Comparison of ENCODE assay signal across 9 mouse cellular contexts in the genomic region with DNA sequence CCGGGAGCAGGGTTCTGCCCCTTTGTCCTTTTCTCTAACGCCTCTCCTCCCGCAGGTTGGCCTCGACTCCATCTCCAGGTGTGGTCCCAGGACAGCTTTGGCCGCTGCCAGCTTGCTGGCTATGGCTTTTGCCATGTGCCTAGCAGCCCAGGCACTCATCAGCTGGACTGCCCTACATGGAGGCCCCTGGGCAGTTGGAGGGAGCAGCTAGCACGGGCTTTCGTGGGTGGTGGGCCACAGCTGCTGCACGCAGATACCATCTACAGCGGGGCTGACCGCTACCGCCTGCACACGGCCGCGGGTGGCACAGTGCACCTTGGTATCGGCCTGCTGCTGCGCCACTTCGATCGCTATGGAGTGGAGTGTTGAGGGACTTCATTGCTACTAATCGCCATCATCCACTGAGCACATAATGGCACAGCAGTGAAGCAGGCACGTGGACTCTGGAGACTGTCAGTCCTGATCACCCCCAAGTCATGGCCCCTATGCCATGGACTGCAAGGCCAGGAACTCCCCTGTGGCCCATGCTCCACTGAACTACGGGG. TPM values are rescaled to one million over a fixed set of nuclear protein-coding genes. Genes with fewer than 3 reads are reported as not detected.
A peak's percentile ranks its signal among the peaks of the same experiment; 100 is the strongest.
DNase-seq lines count a peak whose midpoint lies in the region; ATAC-seq and TF ChIP-seq lines count a peak whose summit lies in the region.
"Had no signal": no experiment of that assay in that cellular context is flagged by ENCODE, and none has a peak within 500 bp of the region (broad histone marks: within the 10 kb centered on the region; RNA-seq: fewer than 3 reads in every experiment).

No protein-coding gene starts in this region.

- H3K9me3 ChIP-seq in midbrain, embryonic 10.5 days (replicated peaks): no peaks in the 10 kb centered on the region
- no peaks in the 10 kb centered on the region for H3K9me3 ChIP-seq in midbrain, embryonic 14.5 days (ENCODE audit: control insufficient read depth, low read length)
- no peaks in the 10 kb centered on the region for H3K9me3 ChIP-seq in hindbrain, embryonic 15.5 days
- H3K9me3 ChIP-seq in neural tube, embryonic 13.5 days: no peaks in the 10 kb centered on the region

- peaks cover 48% of the 10 kb centered on the region for H3K4me1 ChIP-seq in midbrain, embryonic 10.5 days
- H3K4me1 ChIP-seq in midbrain, embryonic 14.5 days (ENCODE audit: control insufficient read depth, insufficient read depth, low read length): peaks cover 38% of the 10 kb centered on the region
- H3K4me1 ChIP-seq in hindbrain, embryonic 15.5 days (replicated peaks): peaks cover 45% of the 10 kb centered on the region
- peaks cover 56% of the 10 kb centered on the region for H3K4me1 ChIP-seq in neural tube, embryonic 13.5 days (replicated peaks)

- no peak for ATAC-seq in midbrain, embryonic 14.5 days (ENCODE audit: low FRiP score, low TSS enrichment)
- ATAC-seq in hindbrain, embryonic 15.5 days (ENCODE audit: low FRiP score, low read depth): no peak
- ATAC-seq in neural tube, embryonic 13.5 days (ENCODE audit: low read depth): no peak

- peak overlapping the region; percentile 90 for H3K27ac ChIP-seq in gastrocnemius, adult 2 months
- no peak overlapping the region for H3K27ac ChIP-seq in midbrain, embryonic 10.5 days (replicated peaks)
- no peak overlapping the region for H3K27ac ChIP-seq in midbrain, embryonic 14.5 days (replicated peaks; ENCODE audit: low read depth, low read length)
- H3K27ac ChIP-seq in hindbrain, embryonic 15.5 days (replicated peaks): no peak overlapping the region
- no peak overlapping the region for H3K27ac ChIP-seq in neural tube, embryonic 13.5 days (replicated peaks)
- H3K27ac ChIP-seq in left cerebral cortex, adult 2 months: no peak overlapping the region

- no peak for DNase-seq in gastrocnemius, adult 2 months
- DNase-seq in gastrocnemius, postnatal 36 days: no peak
- DNase-seq in midbrain, embryonic 10.5 days (ENCODE audit: low spot score): no peak
- no peak for DNase-seq in midbrain, embryonic 14.5 days
- no peak for DNase-seq in left cerebral cortex, adult 2 months (ENCODE audit: extremely low spot score in 1 of 2, low spot score in 2 of 2)
- no peak for DNase-seq in left cerebral cortex, adult 8-10 months (ENCODE audit: low spot score in 2 of 2)

- no peak overlapping the region for H3K4me2 ChIP-seq in midbrain, embryonic 14.5 days (ENCODE audit: low read length)
- no peak overlapping the region for H3K4me2 ChIP-seq in hindbrain, embryonic 15.5 days
- peak overlapping the region; percentile 59 for H3K4me2 ChIP-seq in neural tube, embryonic 13.5 days

- no peak overlapping the region for H3K9ac ChIP-seq in midbrain, embryonic 14.5 days (replicated peaks; ENCODE audit: low read length)
- H3K9ac ChIP-seq in hindbrain, embryonic 15.5 days: no peak overlapping the region
- no peak overlapping the region for H3K9ac ChIP-seq in neural tube, embryonic 13.5 days

- H3K27me3 ChIP-seq in midbrain, embryonic 10.5 days (ENCODE audit: low read depth, poor library complexity, severe bottlenecking): peaks cover 66% of the 10 kb centered on the region
- H3K27me3 ChIP-seq in midbrain, embryonic 14.5 days (ENCODE audit: control insufficient read depth, insufficient read depth, low read length): peaks cover 53% of the 10 kb centered on the region
- peaks cover 58% of the 10 kb centered on the region for H3K27me3 ChIP-seq in hindbrain, embryonic 15.5 days
- peaks cover 65% of the 10 kb centered on the region for H3K27me3 ChIP-seq in neural tube, embryonic 13.5 days

- H3K4me3 ChIP-seq in gastrocnemius, adult 2 months: peak overlapping the region; percentile 82
- H3K4me3 ChIP-seq in midbrain, embryonic 10.5 days: peak overlapping the region; percentile 63; the same call in 1 of the 2 replicates
- no peak overlapping the region for H3K4me3 ChIP-seq in midbrain, embryonic 14.5 days (replicated peaks; ENCODE audit: low read depth, low read length)
- H3K4me3 ChIP-seq in hindbrain, embryonic 15.5 days: peak overlapping the region; percentile 40; the same call in 1 of the 2 replicates
- peak overlapping the region; percentile 44; the same call in 1 of the 2 replicates for H3K4me3 ChIP-seq in neural tube, embryonic 13.5 days
- no peak overlapping the region for H3K4me3 ChIP-seq in left cerebral cortex, adult 2 months

- H3K36me3 ChIP-seq in midbrain, embryonic 10.5 days: peaks cover 14% of the 10 kb centered on the region; the same call in 1 of the 2 replicates
- no peaks in the 10 kb centered on the region for H3K36me3 ChIP-seq in midbrain, embryonic 14.5 days (ENCODE audit: control insufficient read depth, insufficient read depth, low read length)
- no peaks in the 10 kb centered on the region for H3K36me3 ChIP-seq in hindbrain, embryonic 15.5 days
- H3K36me3 ChIP-seq in neural tube, embryonic 13.5 days: no peaks in the 10 kb centered on the region

- TF ChIP-seq CTCF in gastrocnemius, adult 2 months (IDR thresholded peaks at IDR 0.05): no peak
- no peak for TF ChIP-seq CTCF in left cerebral cortex, adult 2 months (IDR thresholded peaks at IDR 0.05)

- 72% methylated on average over 21 of the region's 21 CpGs for WGBS in midbrain, embryonic 10.5 days
- 69% methylated on average over 21 of the region's 21 CpGs for WGBS in midbrain, embryonic 14.5 days
- WGBS in hindbrain, embryonic 15.5 days: 70% methylated on average over 21 of the region's 21 CpGs
- 65% methylated on average over 21 of the region's 21 CpGs for WGBS in neural tube, embryonic 13.5 days

- intact Hi-C loops in gastrocnemius, adult 2 months (cut with DNase I): no loop called here
- intact Hi-C loops in gastrocnemius, postnatal 36 days (cut with DNase I): no loop called here
- intact Hi-C loops in left cerebral cortex, adult 2 months (cut with DNase I): no loop called here

RNA-seq across cellular contexts. Expression of a gene that starts 0.8 kb away (rescaled TPM):
- 1 to 10 TPM; 4.6 to 6.6 TPM for total RNA-seq in gastrocnemius, adult 2 months (2021)
- 1 to 10 TPM; 6.0 to 6.2 TPM for total RNA-seq in gastrocnemius, postnatal 36 days (2021)
- 0.98 and 1.7 TPM in 2 replicates for polyA plus RNA-seq in midbrain, embryonic 10.5 days (2016; fragmentation: Nextera tagmentation; extraction: Ambion mirVana)
- 0.67 and 1.1 TPM in 2 replicates for polyA plus RNA-seq in midbrain, embryonic 14.5 days (2014; fragmentation: Nextera tagmentation; extraction: Ambion mirVana)
- polyA plus RNA-seq in hindbrain, embryonic 15.5 days (2015; fragmentation: Nextera tagmentation; extraction: Ambion mirVana): 0.84 and 0.87 TPM in 2 replicates
- 1.2 and 2.1 TPM in 2 replicates for polyA plus RNA-seq in neural tube, embryonic 13.5 days (2015; fragmentation: Nextera tagmentation; extraction: Ambion mirVana)
- 10 to 100 TPM in 1 of 2 experiments, 1 to 10 TPM in 1; 7.3 to 10.7 TPM for total RNA-seq in left cerebral cortex, adult 2 months (2021)
- 10 to 100 TPM in 2 of 4 experiments, 1 to 10 TPM in 2; 6.1 to 19.9 (median 11.1) TPM for total RNA-seq in left cerebral cortex, adult 8-10 months (2022)

RNA-seq across cellular contexts. Expression of a gene that starts 5.4 kb away (rescaled TPM):
- total RNA-seq in gastrocnemius, adult 2 months (2021): 1 to 10 TPM; 8.7 to 9.7 TPM
- 1 to 10 TPM; 6.9 to 9.7 TPM for total RNA-seq in gastrocnemius, postnatal 36 days (2021)
- 38.9 TPM in 2 replicates for polyA plus RNA-seq in midbrain, embryonic 10.5 days (2016; fragmentation: Nextera tagmentation; extraction: Ambion mirVana)
- polyA plus RNA-seq in midbrain, embryonic 14.5 days (2014; fragmentation: Nextera tagmentation; extraction: Ambion mirVana): 44.3 and 47.9 TPM in 2 replicates
- 41.1 and 42.8 TPM in 2 replicates for polyA plus RNA-seq in hindbrain, embryonic 15.5 days (2015; fragmentation: Nextera tagmentation; extraction: Ambion mirVana)
- 33.6 and 42.6 TPM in 2 replicates for polyA plus RNA-seq in neural tube, embryonic 13.5 days (2015; fragmentation: Nextera tagmentation; extraction: Ambion mirVana)
- 10 to 100 TPM; 21.3 to 25.9 TPM for total RNA-seq in left cerebral cortex, adult 2 months (2021)
- total RNA-seq in left cerebral cortex, adult 8-10 months (2022): 10 to 100 TPM; 25.3 to 29.6 (median 28.6) TPM

RNA-seq across cellular contexts. Expression of a gene that starts 11.0 kb away (rescaled TPM):
- total RNA-seq in gastrocnemius, adult 2 months (2021): not detected
- total RNA-seq in gastrocnemius, postnatal 36 days (2021): not detected
- polyA plus RNA-seq in midbrain, embryonic 10.5 days (2016; fragmentation: Nextera tagmentation; extraction: Ambion mirVana): 2.7 and 3.2 TPM in 2 replicates
- polyA plus RNA-seq in midbrain, embryonic 14.5 days (2014; fragmentation: Nextera tagmentation; extraction: Ambion mirVana): 32.8 and 46.5 TPM in 2 replicates
- polyA plus RNA-seq in hindbrain, embryonic 15.5 days (2015; fragmentation: Nextera tagmentation; extraction: Ambion mirVana): 65.6 and 72.7 TPM in 2 replicates
- polyA plus RNA-seq in neural tube, embryonic 13.5 days (2015; fragmentation: Nextera tagmentation; extraction: Ambion mirVana): 13.1 and 14.3 TPM in 2 replicates
- total RNA-seq in left cerebral cortex, adult 2 months (2021): 10 to 100 TPM; 20.7 to 29.4 TPM
- 10 to 100 TPM; 27.1 to 37.7 (median 34.1) TPM for total RNA-seq in left cerebral cortex, adult 8-10 months (2022)
- total RNA-seq: hematopoietic stem cell, adult 5-6 weeks had no signal

RNA-seq across cellular contexts. Expression of a gene that starts 27.0 kb away (rescaled TPM):
- 10 to 100 TPM; 24.1 to 24.3 TPM for total RNA-seq in gastrocnemius, adult 2 months (2021)
- 10 to 100 TPM; 20.3 to 23.2 TPM for total RNA-seq in gastrocnemius, postnatal 36 days (2021)
- 65.0 and 81.4 TPM in 2 replicates for polyA plus RNA-seq in midbrain, embryonic 10.5 days (2016; fragmentation: Nextera tagmentation; extraction: Ambion mirVana)
- polyA plus RNA-seq in midbrain, embryonic 14.5 days (2014; fragmentation: Nextera tagmentation; extraction: Ambion mirVana): 38.3 and 41.3 TPM in 2 replicates
- polyA plus RNA-seq in hindbrain, embryonic 15.5 days (2015; fragmentation: Nextera tagmentation; extraction: Ambion mirVana): 39.3 and 41.8 TPM in 2 replicates
- 41.8 and 45.1 TPM in 2 replicates for polyA plus RNA-seq in neural tube, embryonic 13.5 days (2015; fragmentation: Nextera tagmentation; extraction: Ambion mirVana)
- total RNA-seq in left cerebral cortex, adult 2 months (2021): 10 to 100 TPM; 23.3 to 24.0 TPM
- total RNA-seq in left cerebral cortex, adult 8-10 months (2022): 10 to 100 TPM; 21.7 to 27.4 (median 26.7) TPM

RNA-seq across cellular contexts. Expression of a gene that starts 27.2 kb away (rescaled TPM):
- 100 to 1,000 TPM; 103 to 152 TPM for total RNA-seq in gastrocnemius, adult 2 months (2021)
- total RNA-seq in gastrocnemius, postnatal 36 days (2021): 100 to 1,000 TPM in 1 of 2 experiments, 10 to 100 TPM in 1; 97.3 to 106 TPM
- polyA plus RNA-seq in midbrain, embryonic 10.5 days (2016; fragmentation: Nextera tagmentation; extraction: Ambion mirVana): 45.2 and 48.2 TPM in 2 replicates
- 40.6 and 46.3 TPM in 2 replicates for polyA plus RNA-seq in midbrain, embryonic 14.5 days (2014; fragmentation: Nextera tagmentation; extraction: Ambion mirVana)
- 43.6 and 44.9 TPM in 2 replicates for polyA plus RNA-seq in hindbrain, embryonic 15.5 days (2015; fragmentation: Nextera tagmentation; extraction: Ambion mirVana)
- polyA plus RNA-seq in neural tube, embryonic 13.5 days (2015; fragmentation: Nextera tagmentation; extraction: Ambion mirVana): 45.9 and 50.7 TPM in 2 replicates
- total RNA-seq in left cerebral cortex, adult 2 months (2021): 10 to 100 TPM; 32.9 to 33.9 TPM
- 10 to 100 TPM; 36.1 to 40.8 (median 39.4) TPM for total RNA-seq in left cerebral cortex, adult 8-10 months (2022)

Comparison
In these comparisons a context has a peak if more than half of its experiments do, and no peak if none do; other contexts are left out.
1. H3K4me3 ChIP-seq: peak in gastrocnemius, adult 2 months (single experiment), midbrain, embryonic 10.5 days (single experiment), hindbrain, embryonic 15.5 days (single experiment) and neural tube, embryonic 13.5 days (single experiment); none in midbrain, embryonic 14.5 days (single experiment) and left cerebral cortex, adult 2 months (single experiment).
2. RNA of a gene that starts 11.0 kb away (total RNA-seq): 27.1 to 37.7 TPM in left cerebral cortex, adult 8-10 months and 20.7 to 29.4 TPM in left cerebral cortex, adult 2 months; not detected in gastrocnemius, adult 2 months and not detected in gastrocnemius, postnatal 36 days; every median in the first group is over 10 times any median in the second.